Mouse (Mus musculus): ENCODE measurements around the gene Alpl. TPM values are rescaled to one million over a fixed set of nuclear protein-coding genes. Genes with fewer than 3 reads are reported as not detected.
A peak's percentile ranks its signal among the peaks of the same experiment; 100 is the strongest.

The Alpl gene
- polyA plus RNA-seq, 2 experiments = 5.1 TPM

- no peaks in the 10 kb centered on the region for H3K4me1 ChIP-seq (replicated peaks; ENCODE audit: control insufficient read depth in 2 of 2, insufficient read depth in 2 of 2, low read length in 1 of 2)
- H3K9me3 ChIP-seq (ENCODE audit: control insufficient read depth, low read length) = no peaks in the 10 kb centered on the region
- no peaks in the 10 kb centered on the region for H3K36me3 ChIP-seq (replicated peaks; ENCODE audit: control insufficient read depth, insufficient read depth, low read depth)
- H3K9ac ChIP-seq (replicated peaks) = no peak overlapping the region
- peaks cover 19% of the 10 kb centered on the region for H3K27me3 ChIP-seq (ENCODE audit: control insufficient read depth, insufficient read depth, low read length)
- DNase-seq (ENCODE audit: low read depth in 3 of 3, low spot score in 3 of 3) (no peak), ATAC-seq (ENCODE audit: insufficient read depth) (no peak)
- H3K27ac ChIP-seq = no peak overlapping the region
- H3K4me2 ChIP-seq (ENCODE audit: low read depth) = no peak overlapping the region
- 8% methylated on average over 17 of the region's 17 CpGs for WGBS (ENCODE audit: insufficient replicate concordance)
- H3K4me3 ChIP-seq (ENCODE audit: insufficient read depth in 1 of 2, low read depth in 2 of 2, low read length in 2 of 2) = no peak overlapping the region
- no peak for TF ChIP-seq EP300 (IDR thresholded peaks at IDR 0.05; ENCODE audit: low read depth)
- TF ChIP-seq CTCF (IDR thresholded peaks at IDR 0.05; ENCODE audit: low read depth) = no peak
Observed at GRCm38 (mm10) chr4:137728399-137729154, 67.6 kb downstream of the Alpl start.

GRCm38 (mm10) chr4:137727506-137728187, 68.5 kb downstream of the Alpl start:
- 13% methylated on average over 18 of the region's 18 CpGs for WGBS (ENCODE audit: insufficient replicate concordance)
- TF ChIP-seq CTCF (IDR thresholded peaks at IDR 0.05; ENCODE audit: low read depth) = no peak
- DNase-seq (ENCODE audit: low read depth in 3 of 3, low spot score in 3 of 3) (peak; percentile 58 to 63 (median 60)), ATAC-seq (ENCODE audit: insufficient read depth) (peak; percentile 44)
- H3K4me3 ChIP-seq (ENCODE audit: insufficient read depth in 1 of 2, low read depth in 2 of 2, low read length in 2 of 2) = no peak overlapping the region
- H3K36me3 ChIP-seq (replicated peaks; ENCODE audit: control insufficient read depth, insufficient read depth, low read depth) = no peaks in the 10 kb centered on the region
- H3K9me3 ChIP-seq (ENCODE audit: control insufficient read depth, low read length) = no peaks in the 10 kb centered on the region
- no peak overlapping the region for H3K9ac ChIP-seq (replicated peaks)
- no peak overlapping the region for H3K4me2 ChIP-seq (ENCODE audit: low read depth)
- H3K4me1 ChIP-seq (replicated peaks; ENCODE audit: control insufficient read depth in 2 of 2, insufficient read depth in 2 of 2, low read length in 1 of 2) = no peaks in the 10 kb centered on the region
- H3K27ac ChIP-seq = no peak overlapping the region
- peaks cover 24% of the 10 kb centered on the region for H3K27me3 ChIP-seq (ENCODE audit: control insufficient read depth, insufficient read depth, low read length)

GRCm38 (mm10) chr4:137726739-137727505, 69.3 kb downstream of the Alpl start:
- H3K27me3 ChIP-seq (ENCODE audit: control insufficient read depth, insufficient read depth, low read length) = peaks cover 24% of the 10 kb centered on the region
- H3K9ac ChIP-seq (replicated peaks) = no peak overlapping the region
- H3K4me2 ChIP-seq (ENCODE audit: low read depth) = no peak overlapping the region
- TF ChIP-seq CTCF (IDR thresholded peaks at IDR 0.05; ENCODE audit: low read depth) (0 out of 2 replicates have a peak, but pooled peaks have one; percentile 4), EP300 (IDR thresholded peaks at IDR 0.05; ENCODE audit: low read depth) (no peak)
- no peak overlapping the region for H3K4me3 ChIP-seq (ENCODE audit: insufficient read depth in 1 of 2, low read depth in 2 of 2, low read length in 2 of 2)
- no peaks in the 10 kb centered on the region for H3K9me3 ChIP-seq (ENCODE audit: control insufficient read depth, low read length)
- WGBS (ENCODE audit: insufficient replicate concordance) = 69% methylated on average over 18 of the region's 18 CpGs
- no peaks in the 10 kb centered on the region for H3K4me1 ChIP-seq (replicated peaks; ENCODE audit: control insufficient read depth in 2 of 2, insufficient read depth in 2 of 2, low read length in 1 of 2)
- no peaks in the 10 kb centered on the region for H3K36me3 ChIP-seq (replicated peaks; ENCODE audit: control insufficient read depth, insufficient read depth, low read depth)
- no peak overlapping the region for H3K27ac ChIP-seq
- DNase-seq (ENCODE audit: low read depth in 3 of 3, low spot score in 3 of 3) (no peak), ATAC-seq (ENCODE audit: insufficient read depth) (no peak)

GRCm38 (mm10) chr4:137725541-137726145, 70.5 kb downstream of the Alpl start:
- peaks cover 24% of the 10 kb centered on the region for H3K27me3 ChIP-seq (ENCODE audit: control insufficient read depth, insufficient read depth, low read length)
- no peaks in the 10 kb centered on the region for H3K9me3 ChIP-seq (ENCODE audit: control insufficient read depth, low read length)
- DNase-seq (ENCODE audit: low read depth in 3 of 3, low spot score in 3 of 3) = no peak
- H3K27ac ChIP-seq = no peak overlapping the region
- no peak overlapping the region for H3K9ac ChIP-seq (replicated peaks)
- WGBS (ENCODE audit: insufficient replicate concordance) = 60% methylated on average over 13 of the region's 13 CpGs
- H3K4me2 ChIP-seq (ENCODE audit: low read depth) = no peak overlapping the region
- no peaks in the 10 kb centered on the region for H3K36me3 ChIP-seq (replicated peaks; ENCODE audit: control insufficient read depth, insufficient read depth, low read depth)
- TF ChIP-seq CTCF (IDR thresholded peaks at IDR 0.05; ENCODE audit: low read depth) (no peak), EP300 (IDR thresholded peaks at IDR 0.05; ENCODE audit: low read depth) (no peak)
- H3K4me3 ChIP-seq (ENCODE audit: insufficient read depth in 1 of 2, low read depth in 2 of 2, low read length in 2 of 2) = no peak overlapping the region
- ATAC-seq (ENCODE audit: insufficient read depth) = no peak
- no peaks in the 10 kb centered on the region for H3K4me1 ChIP-seq (replicated peaks; ENCODE audit: control insufficient read depth in 2 of 2, insufficient read depth in 2 of 2, low read length in 1 of 2)

Data from liver, embryonic 14.5 days (tissue).